Mouse (Mus musculus): ENCODE measurements around the gene Lipe. TPM values are rescaled to one million over a fixed set of nuclear protein-coding genes. Genes with fewer than 3 reads are reported as not detected.
"Not testable (repeated sequence)": the region's sequence is repeated elsewhere in the genome, so short reads cannot be mapped to it uniquely, and the experiment has no call there.

Gene Lipe
- total RNA-seq, 1 experiment from 2014 or later = 26.2 TPM

GRCm38 (mm10) chr7:25419536-25419935, 21.0 kb upstream of the Lipe start:
- no peak for ATAC-seq (ENCODE audit: extremely low read depth, insufficient number of reproducible peaks, low FRiP score, poor library complexity, severe bottlenecking)

GRCm38 (mm10) chr7:25417597-25417996, 19.1 kb upstream of the Lipe start:
- ATAC-seq (ENCODE audit: extremely low read depth, insufficient number of reproducible peaks, low FRiP score, poor library complexity, severe bottlenecking) = 0 out of 2 replicates have a peak, but pooled peaks have one; percentile 25

- ATAC-seq (ENCODE audit: extremely low read depth, insufficient number of reproducible peaks, low FRiP score, poor library complexity, severe bottlenecking) = no peak
Measured at GRCm38 (mm10) chr7:25412833-25413441, 14.4 kb upstream of the Lipe start, which contains the start of gene Cxcl17. Gene Cxcl17 (minus strand): TSS chr7:25412886.

GRCm38 (mm10) chr7:25411861-25412260, 13.4 kb upstream of the Lipe start:
- ATAC-seq (ENCODE audit: extremely low read depth, insufficient number of reproducible peaks, low FRiP score, poor library complexity, severe bottlenecking) = no peak

- no peak for ATAC-seq (ENCODE audit: extremely low read depth, insufficient number of reproducible peaks, low FRiP score, poor library complexity, severe bottlenecking)
Measured at GRCm38 (mm10) chr7:25410969-25411615, 12.6 kb upstream of the Lipe start.

GRCm38 (mm10) chr7:25409114-25409760, 10.7 kb upstream of the Lipe start:
- ATAC-seq (ENCODE audit: extremely low read depth, insufficient number of reproducible peaks, low FRiP score, poor library complexity, severe bottlenecking) = peak; percentile 63; the same call in 1 of the 2 replicates

GRCm38 (mm10) chr7:25406468-25406867, 8.0 kb upstream of the Lipe start:
- ATAC-seq (ENCODE audit: extremely low read depth, insufficient number of reproducible peaks, low FRiP score, poor library complexity, severe bottlenecking) = no peak

GRCm38 (mm10) chr7:25402671-25403101, 4.2 kb upstream of the Lipe start:
- peak; percentile 63 for ATAC-seq (ENCODE audit: extremely low read depth, insufficient number of reproducible peaks, low FRiP score, poor library complexity, severe bottlenecking)

- no peak for ATAC-seq (ENCODE audit: extremely low read depth, insufficient number of reproducible peaks, low FRiP score, poor library complexity, severe bottlenecking)
Measured at GRCm38 (mm10) chr7:25401986-25402385, 3.5 kb upstream of the Lipe start.

GRCm38 (mm10) chr7:25401551-25401950, 3.0 kb upstream of the Lipe start:
- ATAC-seq (ENCODE audit: extremely low read depth, insufficient number of reproducible peaks, low FRiP score, poor library complexity, severe bottlenecking) = no peak

- not testable (repeated sequence) for ATAC-seq (ENCODE audit: extremely low read depth, insufficient number of reproducible peaks, low FRiP score, poor library complexity, severe bottlenecking)
Measured at GRCm38 (mm10) chr7:25399028-25399427, 518 bp upstream of the Lipe start.

GRCm38 (mm10) chr7:25396621-25397020, 1.9 kb downstream of the Lipe start:
- no peak for ATAC-seq (ENCODE audit: extremely low read depth, insufficient number of reproducible peaks, low FRiP score, poor library complexity, severe bottlenecking)

GRCm38 (mm10) chr7:25395558-25396521, 2.7 kb downstream of the Lipe start:
- peak; percentile 89 for ATAC-seq (ENCODE audit: extremely low read depth, insufficient number of reproducible peaks, low FRiP score, poor library complexity, severe bottlenecking)

- ATAC-seq (ENCODE audit: extremely low read depth, insufficient number of reproducible peaks, low FRiP score, poor library complexity, severe bottlenecking) = peak; percentile 53
Measured at GRCm38 (mm10) chr7:25395186-25395557, 3.3 kb downstream of the Lipe start.

GRCm38 (mm10) chr7:25394754-25395153, 3.8 kb downstream of the Lipe start:
- ATAC-seq (ENCODE audit: extremely low read depth, insufficient number of reproducible peaks, low FRiP score, poor library complexity, severe bottlenecking) = no peak

- no peak for ATAC-seq (ENCODE audit: extremely low read depth, insufficient number of reproducible peaks, low FRiP score, poor library complexity, severe bottlenecking)
Measured at GRCm38 (mm10) chr7:25393451-25394210, 4.9 kb downstream of the Lipe start.

GRCm38 (mm10) chr7:25392851-25393250, 5.7 kb downstream of the Lipe start:
- no peak for ATAC-seq (ENCODE audit: extremely low read depth, insufficient number of reproducible peaks, low FRiP score, poor library complexity, severe bottlenecking)

GRCm38 (mm10) chr7:25391856-25392453, 6.6 kb downstream of the Lipe start:
- no peak for ATAC-seq (ENCODE audit: extremely low read depth, insufficient number of reproducible peaks, low FRiP score, poor library complexity, severe bottlenecking)
